Mouse (Mus musculus): ENCODE measurements at regions not wholly inside any gene's neighbourhood (a gene's known extent, or its start where the extent isn't known, plus 50 kb on each side); places are given as distances from the start of the nearest gene placed in this dataset.
"Not testable (repeated sequence)": the region's sequence is repeated elsewhere in the genome, so short reads cannot be mapped to it uniquely, and the experiment has no call there.

- no peak for ATAC-seq (ENCODE audit: low TSS enrichment)
Measured at GRCm38 (mm10) chr12:47163171-47163570, 344.4 kb upstream of the Nova1 start.

GRCm38 (mm10) chr12:47162624-47163151 is 344.0 kb upstream of the Nova1 start:
- ATAC-seq (ENCODE audit: low TSS enrichment), result peak; percentile 58

- ATAC-seq (ENCODE audit: low TSS enrichment), result no peak
Measured at GRCm38 (mm10) chr12:47160626-47161025, 341.9 kb upstream of the Nova1 start.

DNA sequence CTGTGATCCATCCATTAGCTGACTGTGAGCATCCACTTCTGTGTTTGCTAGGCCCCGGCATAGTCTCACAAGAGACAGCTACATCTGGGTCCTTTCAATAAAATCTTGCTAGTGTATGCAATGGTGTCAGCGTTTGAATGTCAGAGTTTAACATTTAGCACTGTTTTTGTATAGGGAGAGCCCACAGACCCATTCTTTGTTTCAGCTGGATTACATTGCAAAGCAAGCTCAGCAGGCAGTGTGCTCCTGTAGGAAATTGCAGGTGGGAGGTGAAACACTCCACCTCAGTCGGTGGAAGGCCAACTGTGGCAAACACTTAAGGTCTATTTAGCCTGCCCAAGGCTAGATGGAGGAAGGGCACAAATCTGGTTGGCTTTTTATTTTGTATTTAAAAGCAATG is 337.2 kb upstream of the Nova1 start:
- not testable (repeated sequence) for ATAC-seq (ENCODE audit: low TSS enrichment)

DNA sequence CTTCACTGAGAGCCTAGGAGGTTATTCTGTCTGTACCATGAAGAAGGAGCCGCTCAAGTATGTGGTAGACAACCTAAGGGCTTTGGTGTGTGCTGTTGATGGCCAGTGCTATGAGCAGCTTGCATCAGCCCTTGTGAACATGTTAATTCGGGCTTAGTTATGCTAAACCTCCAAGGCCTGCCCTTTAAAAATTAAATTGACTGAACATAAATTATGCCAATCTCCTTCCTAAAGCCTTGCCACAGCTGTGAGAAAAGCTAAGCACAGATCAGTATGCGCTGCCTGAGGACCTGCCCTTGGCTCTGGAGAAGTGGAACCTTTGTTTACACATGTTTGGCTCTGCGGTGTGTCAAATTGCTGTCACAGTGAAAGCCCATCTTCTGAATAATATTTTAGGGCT is 321.9 kb upstream of the Nova1 start:
- ATAC-seq (ENCODE audit: low TSS enrichment), result no peak

- no peak for ATAC-seq (ENCODE audit: low TSS enrichment)
Measured at GRCm38 (mm10) chr12:47129821-47130220, 311.1 kb upstream of the Nova1 start.

GRCm38 (mm10) chr12:47128596-47128995 is 309.9 kb upstream of the Nova1 start:
- no peak for ATAC-seq (ENCODE audit: low TSS enrichment)

- no peak for ATAC-seq (ENCODE audit: low TSS enrichment)
Measured at GRCm38 (mm10) chr12:47121426-47121825, 302.7 kb upstream of the Nova1 start.

GRCm38 (mm10) chr12:47117504-47117903 is 298.8 kb upstream of the Nova1 start:
- ATAC-seq (ENCODE audit: low TSS enrichment), result no peak

DNA sequence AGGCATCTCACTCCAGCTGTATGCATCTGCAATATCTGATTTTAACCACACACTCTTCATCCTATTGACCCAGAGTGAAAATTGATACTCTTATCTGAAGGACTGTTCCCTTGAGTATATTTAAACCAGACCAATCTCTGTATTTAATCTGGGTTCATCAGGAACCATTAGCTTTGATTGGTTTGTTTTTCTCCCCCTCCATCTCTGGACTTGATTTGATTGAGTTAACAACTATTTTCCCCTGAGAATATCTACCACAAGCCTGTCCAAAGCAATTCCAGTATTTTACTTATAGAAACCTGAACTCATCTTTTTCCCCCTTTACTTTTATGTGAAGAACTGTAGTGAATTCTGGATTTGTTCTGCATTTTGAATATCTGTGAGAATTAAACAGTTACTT is 270.5 kb upstream of the Nova1 start:
- no peak for ATAC-seq (ENCODE audit: low TSS enrichment)

DNA sequence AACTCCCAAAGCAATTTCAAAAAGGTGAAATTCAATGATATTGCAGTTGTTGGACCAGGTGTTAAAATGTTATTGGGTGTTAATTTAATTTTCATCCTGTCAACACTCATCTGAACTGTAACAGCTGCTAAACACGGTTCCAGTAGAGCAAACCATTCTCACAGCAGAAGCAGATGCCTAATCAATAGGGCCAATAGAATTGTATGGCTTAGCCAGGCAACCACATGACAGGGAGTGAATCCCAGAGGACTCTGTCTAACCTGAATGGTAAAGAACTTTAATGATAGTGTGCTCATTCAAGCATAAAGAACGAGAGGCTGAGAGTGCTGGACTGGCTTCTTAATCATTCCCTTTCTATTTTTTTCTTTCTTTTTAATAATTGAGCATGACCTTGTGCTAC is 256.2 kb upstream of the Nova1 start:
- no peak for ATAC-seq (ENCODE audit: low TSS enrichment)

- ATAC-seq (ENCODE audit: low TSS enrichment), result no peak
Measured at GRCm38 (mm10) chr12:47052474-47052873, 233.7 kb upstream of the Nova1 start.

GRCm38 (mm10) chr12:47020810-47021348 is 202.2 kb upstream of the Nova1 start:
- ATAC-seq (ENCODE audit: low TSS enrichment), result no peak

- no peak for ATAC-seq (ENCODE audit: low TSS enrichment)
Measured at GRCm38 (mm10) chr12:46992343-46992742, 173.6 kb upstream of the Nova1 start.

DNA sequence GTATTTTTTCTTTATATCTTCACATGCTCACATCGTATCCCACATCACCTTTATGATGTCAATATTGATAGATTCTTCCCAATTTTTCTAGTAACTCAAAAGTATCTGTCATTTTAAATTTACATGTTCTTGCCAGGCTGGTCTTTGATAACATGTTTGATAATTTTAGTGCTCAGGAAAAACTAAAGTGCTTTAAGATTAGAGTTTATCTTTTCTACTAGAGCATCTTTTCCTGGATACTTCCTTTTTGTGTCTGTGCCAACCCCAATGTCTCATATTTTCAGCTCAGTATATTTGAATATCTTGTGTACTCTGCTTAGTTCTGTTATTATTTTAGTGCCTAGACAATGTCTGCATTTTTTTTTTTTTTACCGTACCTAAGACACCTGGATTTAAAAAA is 170.2 kb upstream of the Nova1 start:
- no peak for ATAC-seq (ENCODE audit: low TSS enrichment)

DNA sequence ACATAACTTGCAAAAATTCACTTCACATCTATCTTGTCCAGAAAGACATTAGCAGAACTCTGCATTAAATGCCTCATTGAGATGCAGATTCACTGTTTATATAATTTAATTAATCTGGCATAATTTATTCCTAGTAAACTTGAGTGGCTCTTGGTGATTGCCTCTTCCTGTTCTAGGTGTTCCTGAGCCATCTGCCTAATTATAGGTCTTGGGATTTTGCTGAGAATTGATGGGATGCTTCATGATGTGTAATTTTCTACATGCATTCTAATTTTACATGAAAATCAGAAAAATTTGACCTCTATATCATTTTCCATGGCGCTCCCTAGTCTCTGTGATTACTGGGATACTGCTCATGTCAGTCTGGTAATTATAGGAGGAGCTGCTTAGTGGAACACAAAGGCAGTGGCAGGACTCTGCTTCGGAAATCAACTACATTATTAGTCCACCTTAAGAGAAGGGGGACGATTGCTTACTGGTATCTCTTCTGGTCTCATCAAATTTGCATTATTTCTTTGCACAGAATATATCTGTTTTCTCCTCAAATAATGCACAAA is 131.6 kb upstream of the Nova1 start:
- no peak for ATAC-seq (ENCODE audit: low TSS enrichment)

- ATAC-seq (ENCODE audit: low TSS enrichment), result no peak
Measured at GRCm38 (mm10) chr12:46945707-46946106, 127.0 kb upstream of the Nova1 start.

- no peak for ATAC-seq (ENCODE audit: low TSS enrichment)
Measured at GRCm38 (mm10) chr12:46931086-46931485, 112.4 kb upstream of the Nova1 start.

- no peak for ATAC-seq (ENCODE audit: low TSS enrichment)
Measured at GRCm38 (mm10) chr12:46917286-46917685, 98.6 kb upstream of the Nova1 start.

DNA sequence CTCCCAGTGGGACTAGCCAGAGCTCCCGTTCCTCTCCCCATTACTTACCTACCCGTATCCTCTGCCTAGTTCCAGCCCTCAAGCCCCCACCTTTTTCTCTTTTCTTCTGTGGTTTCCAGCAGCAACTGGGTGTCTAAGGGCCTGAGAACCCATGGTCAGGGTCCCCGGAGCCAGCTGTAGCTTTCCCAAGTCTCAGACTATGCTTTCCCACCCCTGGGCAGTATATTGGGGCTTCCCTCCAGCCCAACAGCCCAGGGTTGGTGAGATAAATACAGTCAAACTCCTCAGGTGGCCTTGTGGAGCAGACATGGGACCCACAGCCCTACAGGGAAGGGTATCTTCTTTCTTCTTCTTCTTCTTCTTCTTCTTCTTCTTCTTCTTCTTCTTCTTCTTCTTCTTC is 59.4 kb upstream of the Nova1 start:
- no peak for ATAC-seq (ENCODE audit: low TSS enrichment)

GRCm38 (mm10) chr12:46870130-46870529 is 51.4 kb upstream of the Nova1 start:
- peak; percentile 41 for ATAC-seq (ENCODE audit: low TSS enrichment)
